Mouse (Mus musculus): ENCODE measurements around the gene Tmem178.

DNA sequence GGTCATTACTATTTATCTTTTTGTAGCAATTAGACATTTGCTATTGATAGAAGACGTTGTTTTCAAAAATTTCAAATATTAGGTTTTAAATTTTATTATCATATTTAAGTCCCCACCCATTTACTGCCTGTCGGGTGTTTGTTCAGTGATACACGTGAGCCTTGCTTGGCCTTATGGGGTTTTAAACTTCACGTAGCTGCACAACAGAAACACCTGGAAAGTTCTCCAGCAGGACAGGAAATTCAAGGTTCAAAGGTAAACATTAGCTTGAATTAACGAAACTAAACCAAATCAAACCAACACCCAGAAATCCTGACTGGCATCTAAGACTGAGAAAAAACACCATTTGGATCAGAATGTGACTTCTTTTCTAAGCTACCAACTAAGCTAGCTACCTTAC lies 57.7 kb downstream of the Tmem178 start:
- no peak for TF ChIP-seq GATA1 (IDR thresholded peaks at IDR 0.05; ENCODE audit: borderline replicate concordance, low read length)
- no peak for TF ChIP-seq FLI1 (IDR thresholded peaks at IDR 0.05; ENCODE audit: low read length)

Measured in megakaryocyte, embryonic 14.5 days (primary cell).